Mouse (Mus musculus): ENCODE data around the gene Ano1.

Gene Ano1

GRCm38 (mm10) chr7:144764537-144765282 is 12.9 kb upstream of the Ano1 start:
- no peak for DNase-seq

DNA sequence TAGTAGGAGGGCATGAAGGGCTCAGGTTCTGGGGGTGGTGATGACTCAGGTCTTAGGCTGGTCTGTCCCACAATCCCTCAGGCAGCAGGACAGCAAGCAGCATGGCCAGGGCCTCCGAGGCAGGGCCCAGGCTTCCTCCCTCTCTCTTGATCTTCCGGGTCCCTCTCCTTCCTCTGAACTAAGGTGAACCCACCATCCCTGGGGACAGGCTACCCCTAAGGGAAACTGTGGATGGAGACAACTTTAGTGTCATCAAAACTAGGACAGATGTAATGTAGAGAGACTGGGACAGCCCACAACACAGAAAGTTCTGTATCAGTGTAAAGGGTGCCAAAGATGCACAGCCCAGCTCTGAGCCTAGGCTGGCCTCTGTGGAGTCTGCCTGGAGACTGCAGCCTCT is 12.2 kb upstream of the Ano1 start:
- no peak for DNase-seq

DNA sequence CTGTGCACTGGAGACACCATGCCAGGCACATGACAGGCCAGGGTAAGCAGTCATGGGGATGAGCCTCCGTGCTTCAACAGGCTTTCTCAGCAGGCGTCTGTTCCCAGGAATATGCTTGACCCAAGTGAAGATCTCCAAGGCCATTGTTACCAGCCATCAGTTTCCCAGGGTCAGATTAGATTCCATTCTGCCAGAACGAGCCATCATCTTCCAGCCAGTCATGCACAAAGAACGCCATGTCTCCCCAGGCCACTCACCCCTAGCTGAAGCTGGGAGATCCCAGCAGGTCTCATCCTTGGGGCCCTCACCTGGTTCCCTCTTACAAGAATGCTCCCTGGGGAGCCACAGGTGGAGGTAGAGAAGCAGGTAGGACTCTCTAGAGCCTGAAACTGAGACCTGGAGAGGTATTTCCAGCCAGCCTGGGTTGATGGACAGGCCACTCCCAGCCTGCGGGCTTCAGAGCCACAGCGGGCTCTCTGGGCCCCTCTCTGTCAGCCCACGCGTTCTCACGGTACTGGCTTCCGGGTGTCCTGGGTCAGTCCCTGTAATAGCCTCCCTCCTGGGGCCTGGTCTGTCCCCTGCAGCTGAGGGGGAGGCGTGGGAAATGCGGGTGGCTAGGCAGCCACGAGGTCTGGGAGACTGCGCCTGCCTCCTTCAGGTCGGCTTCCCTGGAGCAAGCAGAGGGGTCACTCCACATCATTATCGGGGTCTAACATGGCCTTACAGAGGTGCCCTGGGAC is 10.9 kb upstream of the Ano1 start:
- no peak for DNase-seq

GRCm38 (mm10) chr7:144760228-144760627 is 8.5 kb upstream of the Ano1 start:
- no peak for DNase-seq

DNA sequence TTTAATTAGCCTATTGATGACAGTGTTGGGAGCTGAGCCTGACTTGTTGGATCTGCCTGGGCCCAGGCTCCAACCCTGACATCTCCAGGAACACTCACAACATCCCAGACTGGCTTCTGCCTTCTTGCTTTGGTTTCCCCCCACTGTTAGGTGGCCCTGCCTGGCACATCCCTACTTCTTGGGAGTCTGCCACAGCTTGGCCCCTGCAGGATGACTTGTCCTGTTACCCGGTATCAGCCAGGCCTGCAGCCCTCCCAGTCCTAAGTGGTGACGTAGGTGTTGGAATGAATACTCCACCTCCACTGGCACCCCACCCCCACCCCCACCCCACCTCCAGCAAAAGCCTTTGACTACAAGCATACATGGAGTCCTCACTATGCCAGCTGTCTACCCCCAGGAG is 7.7 kb upstream of the Ano1 start:
- no peak for DNase-seq

- DNase-seq = peak; percentile 40 to 57
These were observed 4.0 kb upstream of the Ano1 start for GRCm38 (mm10) chr7:144755511-144756378.

GRCm38 (mm10) chr7:144754722-144755121 is 2.9 kb upstream of the Ano1 start:
- DNase-seq = peak; percentile 40 to 52

- no peak for DNase-seq
These were observed 1.9 kb upstream of the Ano1 start for GRCm38 (mm10) chr7:144753657-144754031.

DNA sequence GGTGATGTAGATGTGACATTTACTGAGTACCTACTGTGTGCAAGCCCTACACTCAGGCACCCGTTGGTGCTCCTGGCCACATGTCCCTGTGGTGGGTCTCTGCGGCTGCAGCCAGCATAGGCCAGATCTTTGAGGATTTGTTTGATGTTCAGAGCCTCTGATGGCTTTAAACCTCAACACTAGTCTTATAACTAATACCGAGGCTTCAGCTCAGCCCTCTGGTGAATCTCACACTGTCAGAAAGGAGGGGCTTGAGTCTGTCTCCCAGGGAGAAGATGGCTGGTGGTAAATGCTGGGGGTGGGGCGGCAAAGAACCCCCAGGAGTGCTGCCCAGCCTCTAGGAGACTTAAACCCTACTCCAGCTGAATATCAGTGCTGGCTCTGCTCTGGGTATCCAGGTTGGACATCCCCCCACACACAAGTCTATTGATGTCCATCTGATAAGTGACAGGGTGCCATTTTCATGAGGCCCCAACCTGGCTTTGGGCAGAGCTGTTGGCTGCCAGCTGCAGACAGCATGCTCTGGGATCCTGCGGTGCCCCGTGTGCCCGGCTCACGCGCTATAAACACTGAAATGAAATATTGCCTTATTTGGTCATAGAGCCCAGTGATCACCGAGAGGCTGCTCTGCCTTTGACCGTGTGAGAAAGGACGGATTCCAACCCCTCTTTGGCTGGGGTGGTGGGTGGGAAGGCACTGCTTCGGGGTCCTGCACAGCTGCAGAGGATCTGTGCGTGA is 1.3 kb upstream of the Ano1 start:
- DNase-seq = no peak

DNA sequence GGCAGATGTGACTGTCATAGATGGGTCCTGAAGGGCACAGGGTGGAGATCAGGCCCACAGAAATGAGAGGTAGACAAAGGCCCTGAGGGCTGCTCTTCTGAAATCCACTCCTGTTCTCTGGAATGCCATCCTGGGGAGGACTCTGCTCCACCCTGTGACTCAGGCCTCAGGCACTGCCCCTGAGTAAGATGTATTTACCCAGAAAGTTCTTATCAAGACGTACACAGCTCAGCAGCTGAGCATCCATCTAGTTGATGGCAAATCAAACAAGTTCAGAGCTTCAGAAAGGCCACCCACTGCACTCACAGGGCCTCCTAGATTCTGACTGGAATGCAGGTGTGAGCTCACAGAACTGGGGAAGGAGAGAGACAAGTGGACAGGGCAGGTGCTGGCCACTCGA is 4.0 kb downstream of the Ano1 start:
- peak; percentile 74 to 79 for DNase-seq

DNA sequence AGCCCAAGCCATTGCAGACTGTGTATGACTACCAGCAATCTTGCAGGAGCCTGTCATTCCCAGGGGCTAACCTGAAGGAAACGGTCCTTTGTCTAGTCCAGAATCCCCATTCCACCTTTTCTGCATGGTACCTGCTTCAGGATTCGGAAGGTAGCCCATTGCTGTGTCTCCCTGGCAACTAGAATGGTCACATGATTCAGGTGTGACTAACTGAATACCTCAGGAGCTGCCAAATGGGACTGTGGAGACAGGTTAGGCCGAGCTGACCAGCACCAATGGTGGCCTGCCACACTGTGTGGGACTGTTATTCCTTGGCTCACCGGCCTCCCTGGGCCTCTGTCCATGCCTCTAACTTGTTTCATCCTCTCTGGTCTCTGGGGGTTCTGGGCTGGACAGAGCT is 5.3 kb downstream of the Ano1 start:
- DNase-seq = peak in 1 of 2 experiments; percentile 51

DNA sequence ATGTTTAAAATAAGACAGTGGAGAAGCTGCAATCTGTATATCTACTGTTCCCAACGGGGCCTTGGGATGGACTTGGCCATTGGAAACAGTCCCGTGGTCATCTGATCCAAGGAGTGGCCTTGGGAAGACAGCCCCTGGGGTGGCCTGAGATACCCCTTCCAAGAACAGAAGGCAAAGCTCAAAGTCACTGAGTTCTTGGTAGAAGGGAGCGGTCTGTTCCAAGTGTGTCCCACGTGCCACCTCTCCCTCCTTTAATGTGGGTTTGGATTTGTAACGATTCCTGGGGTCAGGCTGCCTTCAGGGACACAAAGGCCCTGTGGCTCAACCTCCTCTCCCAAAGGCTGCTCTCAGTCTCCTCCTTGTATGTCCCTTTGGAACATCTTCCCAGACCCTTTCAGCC is 7.9 kb downstream of the Ano1 start:
- DNase-seq = no peak

- DNase-seq = no peak
These were observed 11.1 kb downstream of the Ano1 start for GRCm38 (mm10) chr7:144740643-144741042.

GRCm38 (mm10) chr7:144739810-144740209 is 12.0 kb downstream of the Ano1 start:
- DNase-seq = no peak

GRCm38 (mm10) chr7:144738357-144738798 is 13.4 kb downstream of the Ano1 start:
- peak in 1 of 2 experiments; percentile 21 for DNase-seq

- no peak for DNase-seq
These were observed 19.9 kb downstream of the Ano1 start for GRCm38 (mm10) chr7:144731897-144732291.

DNA sequence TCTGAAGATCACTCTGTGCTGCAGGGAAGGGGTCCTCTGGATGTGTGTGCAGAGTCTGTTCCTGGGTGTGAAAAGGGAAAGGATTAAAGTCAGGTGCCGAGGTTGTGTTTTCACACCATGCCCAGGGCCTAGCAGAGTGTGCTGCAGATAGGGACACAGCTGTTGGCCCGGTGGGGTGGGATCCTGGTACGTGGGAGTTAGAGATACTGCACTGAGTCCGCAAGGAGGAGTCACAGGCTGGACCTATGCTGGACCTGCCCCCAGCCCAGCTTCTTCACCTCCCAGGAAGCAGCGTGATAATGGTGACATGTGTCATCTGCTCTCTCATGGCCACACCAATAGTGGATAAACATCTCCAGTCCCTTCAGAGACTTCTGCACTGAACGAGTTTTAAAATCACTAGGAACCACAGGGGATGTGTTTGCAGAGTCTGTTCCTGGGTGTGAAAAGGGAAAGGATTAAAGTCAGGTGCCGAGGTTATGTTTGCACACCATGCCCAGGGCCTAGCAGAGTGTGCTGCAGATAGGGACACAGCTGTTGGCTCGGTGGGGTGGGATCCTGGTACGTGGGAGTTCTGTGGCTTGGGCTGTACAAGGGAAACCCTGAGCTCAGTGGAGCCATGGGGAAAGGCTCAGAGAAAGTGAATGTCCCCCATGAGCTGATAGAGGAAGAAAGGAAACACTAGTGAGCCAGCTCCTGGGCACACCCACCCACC is 20.4 kb downstream of the Ano1 start:
- no peak for DNase-seq

DNA sequence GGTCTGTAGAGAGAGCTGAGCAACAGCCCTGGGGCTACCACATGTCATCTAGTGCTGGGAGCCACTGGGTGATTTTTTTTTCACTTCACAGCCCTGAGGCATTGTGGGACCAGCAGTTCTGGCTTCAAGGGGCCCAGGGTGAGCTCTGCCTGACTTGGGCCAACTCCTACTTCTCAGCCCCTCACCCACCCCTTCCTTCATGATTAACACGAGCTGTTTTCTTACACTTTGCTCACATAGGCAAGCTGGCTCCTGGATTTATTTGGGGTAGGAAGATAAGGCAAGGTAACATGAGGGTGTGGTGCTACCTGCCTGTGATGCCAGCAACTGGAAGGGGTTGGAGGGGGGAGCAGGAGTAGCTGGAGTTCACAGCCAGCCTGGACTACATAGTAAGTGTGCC is 27.5 kb downstream of the Ano1 start:
- DNase-seq = no peak

DNA sequence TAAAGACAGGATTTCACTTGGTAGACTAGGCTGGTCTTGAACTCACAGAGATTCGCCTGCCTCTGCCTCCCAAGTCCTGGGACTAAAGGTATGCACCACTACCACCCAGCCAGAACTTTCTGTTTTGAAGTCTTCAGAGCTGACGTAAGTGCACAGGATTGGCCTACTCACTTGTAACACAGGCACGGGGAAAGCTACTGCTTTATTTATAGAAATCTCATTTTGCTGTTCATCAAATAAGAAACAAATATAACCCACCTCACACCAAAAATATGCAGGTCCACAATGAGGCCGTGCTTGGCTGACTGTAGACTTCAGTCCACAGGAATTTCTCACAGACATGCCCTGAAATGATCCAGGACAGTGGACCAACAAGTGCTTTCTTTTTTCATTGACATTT is 31.8 kb downstream of the Ano1 start:
- DNase-seq = no peak

DNA sequence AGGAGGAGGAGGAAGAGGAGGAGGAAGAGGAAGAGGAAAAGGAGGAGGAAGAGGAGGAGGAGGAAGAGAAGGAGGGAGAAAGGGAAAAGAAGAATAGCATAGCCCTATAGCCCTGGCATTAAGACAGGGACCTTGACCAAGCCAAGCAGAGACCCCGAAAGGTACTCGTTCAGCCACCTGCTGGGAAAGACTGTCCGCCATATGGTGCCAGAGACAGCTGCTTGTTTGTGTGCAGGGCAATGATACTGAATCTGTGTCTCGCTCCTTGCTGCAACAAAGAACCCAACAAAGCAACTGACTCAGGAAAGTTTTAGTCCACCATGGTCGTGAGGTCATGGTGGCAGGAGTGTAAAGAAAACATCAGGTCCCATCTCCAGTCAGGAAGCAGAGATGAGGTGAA is 34.0 kb downstream of the Ano1 start:
- DNase-seq = no peak

DNA sequence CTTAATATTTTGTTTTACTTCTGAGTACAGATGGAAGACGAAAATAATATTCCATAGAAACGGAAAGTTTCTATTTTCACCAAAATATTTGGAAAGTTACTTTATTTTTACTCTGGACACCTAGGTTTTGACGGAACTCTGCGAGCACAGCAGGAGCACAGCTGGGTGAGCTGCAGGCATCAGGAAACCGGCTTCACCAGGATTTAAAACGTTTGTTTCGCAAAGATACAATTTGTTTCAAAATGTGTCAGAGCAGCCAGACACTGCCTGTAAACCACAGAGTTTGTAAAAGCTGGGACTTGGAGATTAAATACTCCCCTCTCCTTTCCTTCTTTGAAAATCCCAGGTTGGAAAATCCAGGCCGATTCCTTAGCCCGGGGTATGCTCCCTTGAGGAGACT is 53.9 kb downstream of the Ano1 start:
- no peak for DNase-seq

All from lung, adult 18-20 months (tissue).